Mouse (Mus musculus): Measurements from ENCODE around the gene Btn2a2. TPM values are rescaled to one million over a fixed set of nuclear protein-coding genes. Genes with fewer than 3 reads are reported as not detected.

The Btn2a2 gene
- polyA plus RNA-seq, 1 experiment from 2014 or later = 0.10 TPM

DNA sequence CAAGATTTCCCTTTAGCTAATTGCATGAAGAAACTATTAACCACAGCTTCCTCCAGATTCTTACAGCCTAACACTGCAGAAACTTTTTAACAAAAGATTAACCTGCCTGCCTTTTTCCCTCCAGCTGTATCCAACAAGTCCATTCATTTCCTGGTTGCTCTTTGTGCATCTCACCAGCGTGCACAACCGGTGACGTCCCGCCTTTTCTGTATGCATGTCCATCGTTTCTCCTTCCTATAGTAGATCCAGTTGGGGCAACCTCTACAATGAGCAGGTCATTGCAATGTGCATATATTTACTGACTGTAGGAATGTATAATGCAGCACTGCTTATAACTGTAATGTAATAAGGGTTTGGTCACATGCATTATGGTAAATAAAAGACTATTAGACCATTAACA, 35.3 kb upstream of the Btn2a2 start:
- no peak overlapping the region for H3K4me2 ChIP-seq (ENCODE audit: low read length)
- WGBS = 44% methylated on average over 5 of the region's 5 CpGs

DNA sequence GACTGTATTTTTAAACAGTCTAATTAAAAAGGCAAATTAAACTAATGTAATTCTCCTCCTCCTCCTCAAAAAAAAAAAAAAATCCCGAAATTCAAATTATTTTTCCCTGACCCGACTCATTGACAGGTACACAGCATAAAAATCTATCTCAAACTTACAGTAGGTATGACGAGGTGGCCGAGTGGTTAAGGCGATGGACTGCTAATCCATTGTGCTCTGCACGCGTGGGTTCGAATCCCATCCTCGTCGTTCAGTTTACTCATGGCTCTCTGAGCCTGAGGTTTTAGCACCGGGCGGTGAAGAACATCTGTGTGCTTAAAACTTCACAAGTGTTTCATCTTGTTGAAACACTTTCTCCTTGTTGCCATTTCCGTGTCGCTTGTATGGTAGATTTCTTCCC, 33.0 kb upstream of the Btn2a2 start:
- ATAC-seq = no peak

More for the DNA sequence above, 35.3 kb upstream of the Btn2a2 start:
- Histone ChIP-seq H3K9ac (ENCODE audit: low read length) (no peak overlapping the region), H3K9me3 (replicated peaks; ENCODE audit: control insufficient read depth, low read length) (no peaks in the 10 kb centered on the region), H3K4me3 (ENCODE audit: low read depth, low read length) (no peak overlapping the region), H3K36me3 (ENCODE audit: control insufficient read depth, insufficient read depth, low read length) (no peaks in the 10 kb centered on the region), H3K27me3 (replicated peaks; ENCODE audit: control insufficient read depth, insufficient read depth, low read length) (no peaks in the 10 kb centered on the region), H3K27ac (ENCODE audit: low read depth, low read length) (no peak overlapping the region), H3K4me1 (ENCODE audit: control insufficient read depth, insufficient read depth, low read length) (peaks cover under 1% of the 10 kb centered on the region)
- DNase-seq (ENCODE audit: low spot score) = no peak
- no peak for ATAC-seq

DNA sequence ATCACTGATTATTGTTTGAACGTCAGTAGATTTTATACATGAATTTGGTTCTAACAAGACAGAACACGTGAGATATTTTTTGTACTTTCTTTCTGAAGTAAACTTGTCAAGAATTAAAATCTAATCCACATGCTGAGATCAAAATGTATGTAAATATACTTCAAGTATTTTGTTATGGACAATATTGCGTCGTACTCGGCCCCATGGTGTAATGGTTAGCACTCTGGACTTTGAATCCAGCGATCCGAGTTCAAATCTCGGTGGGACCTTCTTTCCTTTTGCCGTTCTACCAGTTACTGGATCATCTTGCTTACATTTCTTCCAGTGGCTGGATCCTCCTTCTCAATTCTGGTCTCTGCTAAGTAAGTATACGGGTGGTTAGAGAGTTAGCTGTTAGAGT, 30.8 kb upstream of the Btn2a2 start:
- under 1% methylated on average over 10 of the region's 10 CpGs for WGBS
- peak overlapping the region; percentile 43 for H3K4me3 ChIP-seq (ENCODE audit: low read depth, low read length)
- H3K4me1 ChIP-seq (ENCODE audit: control insufficient read depth, insufficient read depth, low read length) = no peaks in the 10 kb centered on the region
- peak overlapping the region; percentile 78 for H3K4me2 ChIP-seq (ENCODE audit: low read length)
- no peak overlapping the region for H3K27ac ChIP-seq (ENCODE audit: low read depth, low read length)
- H3K9me3 ChIP-seq (replicated peaks; ENCODE audit: control insufficient read depth, low read length) = no peaks in the 10 kb centered on the region
- H3K9ac ChIP-seq (ENCODE audit: low read length) = peak overlapping the region; percentile 32; the same call in 1 of the 2 replicates
- DNase-seq (ENCODE audit: low spot score) = peak; percentile 87
- no peaks in the 10 kb centered on the region for H3K36me3 ChIP-seq (ENCODE audit: control insufficient read depth, insufficient read depth, low read length)
- H3K27me3 ChIP-seq (replicated peaks; ENCODE audit: control insufficient read depth, insufficient read depth, low read length) = no peaks in the 10 kb centered on the region
- peak; percentile 25; the same call in 1 of the 2 replicates for ATAC-seq

More for the DNA sequence above, 33.0 kb upstream of the Btn2a2 start:
- no peaks in the 10 kb centered on the region for H3K4me1 ChIP-seq (ENCODE audit: control insufficient read depth, insufficient read depth, low read length)
- no peak overlapping the region for H3K27ac ChIP-seq (ENCODE audit: low read depth, low read length)
- no peak overlapping the region for H3K9ac ChIP-seq (ENCODE audit: low read length)
- H3K4me3 ChIP-seq (ENCODE audit: low read depth, low read length) = no peak overlapping the region
- H3K4me2 ChIP-seq (ENCODE audit: low read length) = peak overlapping the region; percentile 6; the same call in 1 of the 2 replicates
- no peaks in the 10 kb centered on the region for H3K36me3 ChIP-seq (ENCODE audit: control insufficient read depth, insufficient read depth, low read length)
- under 1% methylated on average over 14 of the region's 14 CpGs for WGBS
- H3K27me3 ChIP-seq (replicated peaks; ENCODE audit: control insufficient read depth, insufficient read depth, low read length) = no peaks in the 10 kb centered on the region
- peak; percentile 73 for DNase-seq (ENCODE audit: low spot score)
- H3K9me3 ChIP-seq (replicated peaks; ENCODE audit: control insufficient read depth, low read length) = no peaks in the 10 kb centered on the region

DNA sequence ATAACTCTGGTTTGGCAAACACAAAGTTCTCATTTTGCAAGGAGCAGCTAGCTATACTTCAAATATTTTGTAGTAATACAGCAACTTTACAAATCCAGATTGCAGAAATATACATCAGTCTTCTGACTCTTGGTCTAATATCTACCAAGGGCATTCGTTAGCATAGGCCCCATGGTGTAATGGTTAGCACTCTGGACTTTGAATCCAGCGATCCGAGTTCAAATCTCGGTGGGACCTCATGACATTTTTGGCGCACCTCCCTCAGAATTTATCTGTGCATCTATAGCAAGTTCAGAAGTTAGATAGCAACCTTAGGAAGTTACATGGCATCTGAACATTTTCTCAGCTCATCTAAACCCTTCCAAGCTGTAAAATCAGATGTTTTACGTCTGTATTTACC, 30.2 kb upstream of the Btn2a2 start:
- H3K27me3 ChIP-seq (replicated peaks; ENCODE audit: control insufficient read depth, insufficient read depth, low read length) = no peaks in the 10 kb centered on the region
- no peaks in the 10 kb centered on the region for H3K36me3 ChIP-seq (ENCODE audit: control insufficient read depth, insufficient read depth, low read length)
- H3K4me3 ChIP-seq (ENCODE audit: low read depth, low read length) = peak overlapping the region; percentile 43
- WGBS = 0% methylated on average over 6 of the region's 6 CpGs
- H3K4me1 ChIP-seq (ENCODE audit: control insufficient read depth, insufficient read depth, low read length) = no peaks in the 10 kb centered on the region
- ATAC-seq (peak; percentile 33; the same call in 1 of the 2 replicates), DNase-seq (ENCODE audit: low spot score) (peak; percentile 85)
- H3K27ac ChIP-seq (ENCODE audit: low read depth, low read length) = no peak overlapping the region
- H3K4me2 ChIP-seq (ENCODE audit: low read length) = peak overlapping the region; percentile 78
- no peaks in the 10 kb centered on the region for H3K9me3 ChIP-seq (replicated peaks; ENCODE audit: control insufficient read depth, low read length)
- peak overlapping the region; percentile 32; the same call in 1 of the 2 replicates for H3K9ac ChIP-seq (ENCODE audit: low read length)

DNA sequence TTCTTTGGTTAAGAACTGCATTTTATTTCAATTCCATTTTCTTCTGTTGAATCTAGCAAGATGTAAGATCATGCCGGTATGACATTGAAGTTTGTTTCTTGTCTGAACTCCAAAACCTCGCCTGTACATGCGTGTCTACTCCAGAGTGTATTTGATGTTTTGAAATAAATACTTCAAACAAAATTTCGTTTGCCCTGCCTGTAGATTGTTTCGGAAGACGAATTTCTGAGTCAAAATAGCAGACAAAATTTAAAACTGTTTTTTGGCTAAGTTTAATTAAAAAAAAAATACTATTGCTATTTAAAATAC, 29.6 kb upstream of the Btn2a2 start:
- peak; percentile 4; the same call in 1 of the 2 replicates for ATAC-seq
- under 1% methylated on average over 6 of the region's 6 CpGs for WGBS
- no peak overlapping the region for H3K27ac ChIP-seq (ENCODE audit: low read depth, low read length)

DNA sequence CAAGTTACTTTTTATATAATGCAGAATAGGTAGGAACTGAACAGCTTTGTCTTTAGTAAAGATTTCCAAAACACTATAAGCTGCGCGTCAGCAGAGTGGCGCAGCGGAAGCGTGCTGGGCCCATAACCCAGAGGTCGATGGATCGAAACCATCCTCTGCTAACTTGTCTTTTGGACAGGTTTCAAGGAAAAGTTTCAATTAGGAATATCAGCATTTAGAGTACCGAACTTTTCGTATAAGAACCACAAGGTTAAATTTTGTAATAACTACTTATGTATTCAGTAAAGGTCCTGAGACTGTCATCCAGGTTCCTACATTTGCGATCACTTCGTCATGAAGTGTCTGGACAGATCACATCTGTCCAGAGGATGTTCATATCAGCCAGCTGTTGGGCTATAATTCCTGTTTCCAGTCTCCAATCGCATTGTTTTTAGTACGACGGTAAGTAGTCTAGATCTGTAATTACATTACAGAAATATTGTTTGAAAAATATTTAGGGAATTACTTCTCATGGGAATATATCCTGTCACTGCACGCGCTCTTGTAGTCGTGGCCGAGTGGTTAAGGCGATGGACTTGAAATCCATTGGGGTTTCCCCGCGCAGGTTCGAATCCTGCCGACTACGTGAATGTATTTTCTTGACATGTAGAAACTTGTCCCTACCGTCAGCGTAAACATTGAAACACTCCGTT, 29.1 kb upstream of the Btn2a2 start:
- H3K4me2 ChIP-seq (ENCODE audit: low read length) = peak overlapping the region; percentile 78
- DNase-seq (ENCODE audit: low spot score) = peak; percentile 91
- no peak overlapping the region for H3K27ac ChIP-seq (ENCODE audit: low read depth, low read length)
- no peaks in the 10 kb centered on the region for H3K9me3 ChIP-seq (replicated peaks; ENCODE audit: control insufficient read depth, low read length)
- no peaks in the 10 kb centered on the region for H3K27me3 ChIP-seq (replicated peaks; ENCODE audit: control insufficient read depth, insufficient read depth, low read length)
- H3K4me3 ChIP-seq (ENCODE audit: low read depth, low read length) = peak overlapping the region; percentile 43
- no peaks in the 10 kb centered on the region for H3K36me3 ChIP-seq (ENCODE audit: control insufficient read depth, insufficient read depth, low read length)
- H3K9ac ChIP-seq (ENCODE audit: low read length) = peak overlapping the region; percentile 49; the same call in 1 of the 2 replicates
- no peaks in the 10 kb centered on the region for H3K4me1 ChIP-seq (ENCODE audit: control insufficient read depth, insufficient read depth, low read length)
- under 1% methylated on average over 27 of the region's 27 CpGs for WGBS
- ATAC-seq = peak; percentile 91

More for the DNA sequence above, 29.6 kb upstream of the Btn2a2 start:
- no peaks in the 10 kb centered on the region for H3K9me3 ChIP-seq (replicated peaks; ENCODE audit: control insufficient read depth, low read length)
- H3K36me3 ChIP-seq (ENCODE audit: control insufficient read depth, insufficient read depth, low read length) = no peaks in the 10 kb centered on the region
- no peaks in the 10 kb centered on the region for H3K4me1 ChIP-seq (ENCODE audit: control insufficient read depth, insufficient read depth, low read length)
- no peak for DNase-seq (ENCODE audit: low spot score)
- no peaks in the 10 kb centered on the region for H3K27me3 ChIP-seq (replicated peaks; ENCODE audit: control insufficient read depth, insufficient read depth, low read length)
- peak overlapping the region; percentile 78 for H3K4me2 ChIP-seq (ENCODE audit: low read length)
- H3K4me3 ChIP-seq (ENCODE audit: low read depth, low read length) = peak overlapping the region; percentile 43
- 0 out of 2 replicates have a peak overlapping the region, but pooled peaks have one; percentile 37 for H3K9ac ChIP-seq (ENCODE audit: low read length)

DNA sequence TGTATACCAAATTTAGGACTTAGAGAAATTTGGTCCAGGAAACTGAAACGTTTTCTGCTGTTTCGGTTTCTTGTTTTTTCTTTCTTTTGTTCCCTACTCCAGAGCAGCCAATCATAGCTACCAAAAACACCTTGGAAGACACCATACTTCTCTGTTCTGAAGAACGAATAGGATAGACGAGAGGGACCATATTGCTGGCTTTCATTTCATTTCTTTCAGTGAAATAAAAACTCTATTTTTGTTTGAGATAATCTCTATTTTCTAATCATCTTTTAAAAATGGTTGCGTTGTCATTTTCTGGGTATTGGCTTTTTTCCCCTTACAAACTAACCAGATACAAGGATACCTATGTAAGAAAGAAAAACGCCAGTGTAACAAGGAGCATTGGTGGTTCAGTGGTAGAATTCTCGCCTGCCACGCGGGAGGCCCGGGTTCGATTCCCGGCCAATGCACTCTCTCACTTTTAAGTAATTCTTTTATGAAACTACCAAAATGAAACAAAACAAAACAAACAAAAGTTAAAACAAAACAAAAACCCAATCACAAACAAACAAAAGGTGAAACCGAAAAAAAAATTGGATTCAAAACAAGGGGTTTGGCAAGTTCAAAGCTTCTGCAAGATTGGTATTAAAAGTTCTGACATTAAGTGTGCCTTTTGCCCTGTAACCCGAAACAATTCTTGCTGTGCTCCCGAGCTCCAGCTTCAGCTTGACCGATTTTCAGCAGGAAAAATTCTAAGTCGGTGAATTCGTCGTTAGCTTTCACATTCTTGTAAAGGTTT, 28.4 kb upstream of the Btn2a2 start:
- peak; percentile 73 for ATAC-seq
- WGBS = under 1% methylated on average over 19 of the region's 19 CpGs

DNA sequence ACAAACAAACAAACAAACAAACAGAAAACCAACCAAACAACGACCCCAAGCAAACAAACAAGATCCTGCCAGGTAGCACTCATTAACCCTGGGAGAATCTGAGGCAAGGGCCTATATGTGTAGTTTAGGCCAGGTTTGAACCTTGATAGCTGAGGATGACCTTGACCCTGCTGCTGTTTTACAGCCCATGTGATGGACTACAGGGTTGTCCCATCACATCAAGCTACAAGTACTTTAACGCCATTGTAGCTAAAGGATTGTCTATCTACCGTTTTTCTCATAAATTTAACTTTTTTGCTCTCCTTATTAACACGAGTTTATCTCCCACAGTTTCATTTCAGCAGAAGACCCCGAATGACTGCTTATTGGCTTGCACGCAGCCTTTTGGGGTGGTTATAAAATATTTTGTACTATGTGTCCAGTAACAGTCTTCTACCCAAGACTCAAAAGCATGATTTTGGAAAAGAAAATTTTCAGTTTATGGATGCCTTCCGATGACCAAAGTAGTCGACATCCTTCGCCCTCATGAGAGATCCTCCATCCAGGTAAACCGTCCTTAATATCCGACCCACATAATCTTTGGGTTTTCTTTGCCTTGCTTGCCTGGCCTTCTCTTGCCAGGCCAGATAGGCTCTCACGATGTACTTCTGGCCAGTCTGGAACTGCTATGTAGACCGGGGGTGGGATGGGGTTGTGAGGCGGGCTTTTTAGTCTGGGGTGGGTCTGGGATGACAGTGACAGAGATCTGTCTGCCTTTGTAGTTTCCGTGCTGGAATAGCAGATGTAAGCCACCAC, 27.4 kb upstream of the Btn2a2 start:
- Histone ChIP-seq H3K4me1 (ENCODE audit: control insufficient read depth, insufficient read depth, low read length) (no peaks in the 10 kb centered on the region), H3K36me3 (ENCODE audit: control insufficient read depth, insufficient read depth, low read length) (no peaks in the 10 kb centered on the region), H3K27ac (ENCODE audit: low read depth, low read length) (no peak overlapping the region), H3K4me2 (ENCODE audit: low read length) (peak overlapping the region; percentile 78), H3K4me3 (ENCODE audit: low read depth, low read length) (peak overlapping the region; percentile 43), H3K9me3 (replicated peaks; ENCODE audit: control insufficient read depth, low read length) (no peaks in the 10 kb centered on the region), H3K27me3 (replicated peaks; ENCODE audit: control insufficient read depth, insufficient read depth, low read length) (no peaks in the 10 kb centered on the region), H3K9ac (ENCODE audit: low read length) (peak overlapping the region; percentile 46; the same call in 1 of the 2 replicates)
- ATAC-seq (no peak), DNase-seq (ENCODE audit: low spot score) (no peak)
- WGBS = 55% methylated on average over 15 of the region's 15 CpGs

More for the DNA sequence above, 28.4 kb upstream of the Btn2a2 start:
- no peaks in the 10 kb centered on the region for H3K27me3 ChIP-seq (replicated peaks; ENCODE audit: control insufficient read depth, insufficient read depth, low read length)
- H3K4me1 ChIP-seq (ENCODE audit: control insufficient read depth, insufficient read depth, low read length) = no peaks in the 10 kb centered on the region
- DNase-seq (ENCODE audit: low spot score) = peak; percentile 89
- peak overlapping the region; percentile 43 for H3K4me3 ChIP-seq (ENCODE audit: low read depth, low read length)
- no peak overlapping the region for H3K27ac ChIP-seq (ENCODE audit: low read depth, low read length)
- H3K4me2 ChIP-seq (ENCODE audit: low read length) = peak overlapping the region; percentile 78
- H3K36me3 ChIP-seq (ENCODE audit: control insufficient read depth, insufficient read depth, low read length) = no peaks in the 10 kb centered on the region
- H3K9me3 ChIP-seq (replicated peaks; ENCODE audit: control insufficient read depth, low read length) = no peaks in the 10 kb centered on the region
- H3K9ac ChIP-seq (ENCODE audit: low read length) = peak overlapping the region; percentile 49; the same call in 1 of the 2 replicates
